Mouse (Mus musculus): ENCODE measurements around the gene Rag1. TPM values are rescaled to one million over a fixed set of nuclear protein-coding genes. Genes with fewer than 3 reads are reported as not detected.

Rag1 gene
- polyA plus RNA-seq, 1 experiment from 2014 or later, result 0.13 TPM

DNA sequence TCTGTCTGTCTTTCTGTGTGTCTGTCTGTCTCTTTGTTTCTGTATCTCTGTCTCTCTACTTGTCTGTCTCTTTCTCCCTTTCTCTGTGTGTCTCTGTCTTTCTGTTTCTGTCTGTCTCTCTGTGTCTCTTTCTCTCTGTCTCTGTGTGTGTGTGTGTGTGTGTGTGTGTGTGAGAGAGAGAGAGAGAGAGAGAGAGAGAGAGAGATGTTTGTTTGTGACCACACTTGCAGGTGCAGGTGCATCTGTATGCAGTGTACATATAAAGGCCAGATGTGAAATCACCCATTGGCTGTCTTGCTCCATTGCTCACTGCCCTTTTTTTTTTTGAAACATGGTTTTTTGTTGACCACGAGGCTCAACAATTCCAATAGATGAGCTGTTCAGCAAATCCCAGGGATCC, 1.1 kb upstream of the Rag1 start:
- Histone ChIP-seq H3K4me3 (ENCODE audit: low read depth, low read length) (no peak overlapping the region), H3K27ac (ENCODE audit: low read length) (no peak overlapping the region), H3K4me2 (ENCODE audit: low read length) (no peak overlapping the region), H3K4me1 (ENCODE audit: control insufficient read depth, insufficient read depth, low read length) (peaks cover 7% of the 10 kb centered on the region; the same call in 1 of the 2 replicates), H3K27me3 (ENCODE audit: control insufficient read depth, insufficient read depth, low read depth, low read length) (no peaks in the 10 kb centered on the region; the same call in 1 of the 2 replicates), H3K9ac (ENCODE audit: low read depth, low read length) (no peak overlapping the region), H3K36me3 (ENCODE audit: control insufficient read depth, insufficient read depth, low read length) (no peaks in the 10 kb centered on the region), H3K9me3 (replicated peaks; ENCODE audit: control insufficient read depth, low read length, poor library complexity, severe bottlenecking) (no peaks in the 10 kb centered on the region)
- no peak for ATAC-seq
- WGBS, result 76% methylated on average over 1 of the region's 1 CpGs

DNA sequence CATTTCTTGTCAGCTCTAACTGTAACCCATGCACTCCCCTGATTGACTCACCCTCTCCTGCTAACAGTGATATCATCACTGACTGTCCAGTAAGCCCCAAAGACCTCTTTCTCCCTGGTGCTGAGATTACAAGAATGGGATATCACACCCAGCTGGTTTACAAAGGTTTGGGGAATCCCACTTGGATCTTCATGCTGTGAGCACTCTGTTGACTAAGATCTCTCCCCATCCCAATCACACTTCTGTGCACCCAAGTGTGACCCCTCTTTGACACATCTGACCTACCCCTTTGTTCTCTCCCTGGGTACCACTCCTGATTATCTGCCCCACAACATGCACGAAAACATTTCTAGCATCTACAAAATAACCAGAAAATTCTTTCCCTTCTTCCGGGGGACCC, 940 bp downstream of the Rag1 start:
- peaks cover 7% of the 10 kb centered on the region; the same call in 1 of the 2 replicates for H3K4me1 ChIP-seq (ENCODE audit: control insufficient read depth, insufficient read depth, low read length)
- WGBS, result 44% methylated on average over 2 of the region's 2 CpGs
- H3K4me2 ChIP-seq (ENCODE audit: low read length), result no peak overlapping the region
- no peak overlapping the region for H3K27ac ChIP-seq (ENCODE audit: low read length)
- no peaks in the 10 kb centered on the region for H3K27me3 ChIP-seq (ENCODE audit: control insufficient read depth, insufficient read depth, low read depth, low read length)
- no peaks in the 10 kb centered on the region for H3K36me3 ChIP-seq (ENCODE audit: control insufficient read depth, insufficient read depth, low read length)
- no peaks in the 10 kb centered on the region for H3K9me3 ChIP-seq (replicated peaks; ENCODE audit: control insufficient read depth, low read length, poor library complexity, severe bottlenecking)
- no peak overlapping the region for H3K4me3 ChIP-seq (ENCODE audit: low read depth, low read length)
- no peak overlapping the region for H3K9ac ChIP-seq (ENCODE audit: low read depth, low read length)
- no peak for ATAC-seq

DNA sequence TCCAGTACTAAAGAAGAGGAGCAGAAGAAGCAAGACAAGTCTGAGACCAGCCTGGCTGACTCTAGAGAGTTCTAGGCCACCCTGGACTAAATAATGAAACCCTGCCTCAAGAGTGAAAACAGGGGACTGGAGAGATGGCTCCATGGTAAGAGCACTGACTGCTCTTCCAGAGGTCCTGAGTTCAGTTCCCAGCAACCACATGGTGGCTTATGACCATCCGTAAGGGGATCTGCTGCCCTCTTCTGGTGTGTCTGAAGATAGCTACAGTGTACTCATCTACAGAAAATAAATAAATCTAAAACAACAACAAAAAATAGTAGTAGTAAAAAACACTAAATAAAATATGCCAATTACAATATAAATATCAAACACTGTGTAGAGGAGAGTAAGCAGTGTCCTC, 3.5 kb downstream of the Rag1 start:
- H3K4me3 ChIP-seq (ENCODE audit: low read depth, low read length), result no peak overlapping the region
- H3K27me3 ChIP-seq (ENCODE audit: control insufficient read depth, insufficient read depth, low read depth, low read length), result no peaks in the 10 kb centered on the region
- H3K4me1 ChIP-seq (ENCODE audit: control insufficient read depth, insufficient read depth, low read length), result no peaks in the 10 kb centered on the region
- no peak overlapping the region for H3K27ac ChIP-seq (ENCODE audit: low read length)
- H3K9me3 ChIP-seq (replicated peaks; ENCODE audit: control insufficient read depth, low read length, poor library complexity, severe bottlenecking), result no peaks in the 10 kb centered on the region
- H3K36me3 ChIP-seq (ENCODE audit: control insufficient read depth, insufficient read depth, low read length), result no peaks in the 10 kb centered on the region
- no peak overlapping the region for H3K9ac ChIP-seq (ENCODE audit: low read depth, low read length)
- 100% methylated on average over 1 of the region's 1 CpGs for whole genome bisulfite sequencing
- ATAC-seq, result no peak
- H3K4me2 ChIP-seq (ENCODE audit: low read length), result no peak overlapping the region

DNA sequence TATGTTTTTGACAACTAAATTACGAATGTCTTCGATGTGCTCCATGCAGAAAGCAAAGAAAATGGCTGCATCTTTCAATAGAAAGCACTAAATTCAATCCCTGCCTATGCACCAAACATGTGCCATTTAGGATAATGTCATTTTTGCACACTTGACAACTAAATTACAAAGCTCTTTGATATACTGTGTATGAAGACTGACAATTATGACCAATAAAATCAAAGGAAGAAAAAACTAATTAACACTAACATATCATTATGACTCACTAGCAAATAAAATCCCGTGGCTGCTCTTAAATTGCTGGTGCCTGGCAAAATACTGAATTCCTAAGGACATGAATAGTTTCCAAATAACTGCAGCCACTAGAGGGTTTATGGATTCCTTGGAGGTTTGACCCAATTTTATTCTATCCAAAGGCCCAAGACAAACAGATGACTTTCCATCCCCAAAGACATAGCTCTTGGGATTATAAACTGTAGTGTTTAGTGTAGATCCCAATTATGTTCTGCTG, 9.4 kb downstream of the Rag1 start:
- Histone ChIP-seq H3K9me3 (replicated peaks; ENCODE audit: control insufficient read depth, low read length, poor library complexity, severe bottlenecking) (no peaks in the 10 kb centered on the region), H3K4me1 (ENCODE audit: control insufficient read depth, insufficient read depth, low read length) (no peaks in the 10 kb centered on the region), H3K4me2 (ENCODE audit: low read length) (no peak overlapping the region), H3K9ac (ENCODE audit: low read depth, low read length) (no peak overlapping the region), H3K36me3 (ENCODE audit: control insufficient read depth, insufficient read depth, low read length) (no peaks in the 10 kb centered on the region), H3K4me3 (ENCODE audit: low read depth, low read length) (no peak overlapping the region), H3K27ac (ENCODE audit: low read length) (no peak overlapping the region), H3K27me3 (ENCODE audit: control insufficient read depth, insufficient read depth, low read depth, low read length) (no peaks in the 10 kb centered on the region)
- no peak for ATAC-seq
- WGBS, result 73% methylated on average over 3 of the region's 3 CpGs

DNA sequence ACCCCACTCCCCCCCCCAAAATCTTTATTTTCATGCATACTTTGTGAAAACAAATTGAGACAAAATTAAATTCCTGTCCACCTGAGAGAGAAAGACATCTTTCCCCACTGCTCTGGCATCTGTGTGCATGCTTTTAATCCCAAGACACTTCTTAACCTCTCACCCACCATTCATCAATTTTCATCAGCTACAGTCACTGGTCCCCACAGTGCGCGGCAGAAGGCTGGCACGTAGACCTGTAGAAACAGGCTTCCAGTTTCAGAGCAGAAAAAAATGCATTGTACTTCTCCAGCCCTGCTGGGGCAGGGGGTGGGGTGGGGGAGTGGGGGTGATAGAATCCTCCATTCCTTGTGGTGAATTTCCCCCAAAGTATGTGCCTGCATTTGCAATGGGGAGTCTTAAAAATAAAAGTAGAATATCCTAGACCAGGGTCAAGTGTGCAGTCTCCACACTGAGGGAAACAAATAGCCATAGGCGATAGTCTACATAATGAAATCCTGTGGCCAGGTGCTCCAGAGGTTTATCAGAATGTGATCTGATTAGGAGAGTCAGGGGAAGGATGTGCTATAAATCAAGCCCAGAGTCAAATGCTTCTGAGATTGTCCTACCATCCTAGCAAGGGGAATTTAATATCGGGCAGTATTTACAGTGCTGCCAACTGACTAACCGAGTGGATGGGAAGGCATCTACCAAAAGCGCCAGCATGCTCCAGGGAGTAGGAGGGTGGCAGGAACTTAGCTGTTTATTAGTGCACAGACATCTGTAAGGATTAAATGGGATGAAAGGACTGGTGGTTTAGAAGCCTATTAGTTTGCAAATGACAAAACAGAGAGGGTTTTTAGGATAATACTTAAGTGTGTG, 10.1 kb downstream of the Rag1 start:
- Histone ChIP-seq H3K27ac (ENCODE audit: low read length) (no peak overlapping the region), H3K4me2 (ENCODE audit: low read length) (no peak overlapping the region), H3K9me3 (replicated peaks; ENCODE audit: control insufficient read depth, low read length, poor library complexity, severe bottlenecking) (no peaks in the 10 kb centered on the region), H3K27me3 (ENCODE audit: control insufficient read depth, insufficient read depth, low read depth, low read length) (no peaks in the 10 kb centered on the region), H3K9ac (ENCODE audit: low read depth, low read length) (no peak overlapping the region), H3K4me3 (ENCODE audit: low read depth, low read length) (no peak overlapping the region), H3K36me3 (ENCODE audit: control insufficient read depth, insufficient read depth, low read length) (no peaks in the 10 kb centered on the region), H3K4me1 (ENCODE audit: control insufficient read depth, insufficient read depth, low read length) (no peaks in the 10 kb centered on the region)
- peak; percentile 36; the same call in 1 of the 2 replicates for ATAC-seq
- 54% methylated on average over 7 of the region's 7 CpGs for WGBS

DNA sequence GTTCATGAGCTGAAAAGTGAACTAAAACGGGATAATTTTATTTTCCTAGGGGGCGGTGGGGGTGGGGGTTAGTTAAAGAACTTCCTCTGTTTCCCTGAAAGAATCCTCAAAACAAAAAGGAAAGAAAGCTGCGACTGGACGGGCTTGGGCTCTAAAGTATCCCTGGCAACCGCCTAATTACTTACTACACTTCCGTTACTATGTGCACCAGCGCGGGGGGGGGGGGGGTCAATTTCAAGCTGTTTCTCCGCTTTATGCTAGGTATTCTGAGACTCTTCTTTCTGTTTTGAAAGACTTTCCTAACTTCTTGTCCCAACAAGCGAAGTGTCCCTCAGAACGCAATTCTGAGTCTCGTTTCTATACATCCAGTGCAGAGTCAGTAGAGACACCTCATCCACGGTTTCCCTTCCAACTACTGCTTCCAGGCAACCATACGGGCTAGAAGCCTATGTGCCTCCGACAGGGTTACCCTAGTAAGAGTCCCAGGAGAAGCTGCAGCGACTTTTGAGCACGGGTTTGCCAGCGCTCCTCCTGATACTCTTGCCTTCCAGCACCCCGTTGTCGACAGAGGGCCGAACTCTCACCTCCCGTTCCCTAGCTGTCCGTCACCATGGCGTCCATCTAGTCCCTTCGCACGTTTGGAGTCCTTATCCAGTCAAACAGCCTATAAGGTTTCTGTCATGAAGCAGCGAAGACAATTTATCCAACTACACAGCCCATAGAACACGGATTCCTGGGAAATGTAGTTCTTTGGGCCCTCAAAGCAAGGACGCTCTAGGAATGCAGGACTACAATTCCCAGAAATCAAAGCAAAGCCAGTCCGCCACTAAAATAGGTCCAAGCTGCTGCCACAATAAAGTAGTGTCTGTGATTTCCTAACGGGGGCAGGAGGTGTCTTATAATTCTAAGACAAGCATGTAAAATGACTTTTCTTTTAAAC, 20.7 kb downstream of the Rag1 start:
- WGBS, result under 1% methylated on average over 31 of the region's 31 CpGs
- peak; percentile 100 for ATAC-seq
- H3K9me3 ChIP-seq (replicated peaks; ENCODE audit: control insufficient read depth, low read length, poor library complexity, severe bottlenecking), result no peaks in the 10 kb centered on the region
- no peaks in the 10 kb centered on the region for H3K27me3 ChIP-seq (ENCODE audit: control insufficient read depth, insufficient read depth, low read depth, low read length)
- peak overlapping the region; percentile 73 for H3K9ac ChIP-seq (ENCODE audit: low read depth, low read length)
- peak overlapping the region; percentile 79 for H3K4me2 ChIP-seq (ENCODE audit: low read length)
- H3K36me3 ChIP-seq (ENCODE audit: control insufficient read depth, insufficient read depth, low read length), result no peaks in the 10 kb centered on the region
- peaks cover 9% of the 10 kb centered on the region; the same call in 1 of the 2 replicates for H3K4me1 ChIP-seq (ENCODE audit: control insufficient read depth, insufficient read depth, low read length)
- H3K4me3 ChIP-seq (ENCODE audit: low read depth, low read length), result peak overlapping the region; percentile 67
- H3K27ac ChIP-seq (ENCODE audit: low read length), result peak overlapping the region; percentile 87

DNA sequence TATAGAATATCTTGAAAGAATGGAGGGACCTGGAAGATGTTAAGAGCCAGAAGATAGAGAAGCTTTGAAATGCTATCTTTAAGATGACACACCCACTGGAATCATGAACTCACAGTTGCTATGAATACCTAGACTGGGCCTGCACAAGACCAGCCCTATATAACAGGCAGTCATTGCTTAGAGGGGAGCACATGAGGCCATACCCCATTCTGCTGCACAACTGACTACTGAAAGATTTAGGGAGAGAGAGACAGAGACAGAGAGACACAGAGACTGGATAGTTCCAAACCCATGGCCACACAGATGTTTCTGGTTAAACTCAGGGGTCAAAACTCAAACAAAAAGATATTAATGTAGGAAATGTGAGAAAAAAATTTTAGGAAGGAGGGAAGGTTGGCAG, 22.1 kb downstream of the Rag1 start:
- H3K9ac ChIP-seq (ENCODE audit: low read depth, low read length), result no peak overlapping the region
- H3K4me2 ChIP-seq (ENCODE audit: low read length), result no peak overlapping the region
- no peak overlapping the region for H3K27ac ChIP-seq (ENCODE audit: low read length)
- no peak for ATAC-seq
- H3K36me3 ChIP-seq (ENCODE audit: control insufficient read depth, insufficient read depth, low read length), result no peaks in the 10 kb centered on the region
- no peak overlapping the region for H3K4me3 ChIP-seq (ENCODE audit: low read depth, low read length)
- H3K9me3 ChIP-seq (replicated peaks; ENCODE audit: control insufficient read depth, low read length, poor library complexity, severe bottlenecking), result no peaks in the 10 kb centered on the region
- no peaks in the 10 kb centered on the region for H3K27me3 ChIP-seq (ENCODE audit: control insufficient read depth, insufficient read depth, low read depth, low read length)
- peaks cover 9% of the 10 kb centered on the region; the same call in 1 of the 2 replicates for H3K4me1 ChIP-seq (ENCODE audit: control insufficient read depth, insufficient read depth, low read length)

DNA sequence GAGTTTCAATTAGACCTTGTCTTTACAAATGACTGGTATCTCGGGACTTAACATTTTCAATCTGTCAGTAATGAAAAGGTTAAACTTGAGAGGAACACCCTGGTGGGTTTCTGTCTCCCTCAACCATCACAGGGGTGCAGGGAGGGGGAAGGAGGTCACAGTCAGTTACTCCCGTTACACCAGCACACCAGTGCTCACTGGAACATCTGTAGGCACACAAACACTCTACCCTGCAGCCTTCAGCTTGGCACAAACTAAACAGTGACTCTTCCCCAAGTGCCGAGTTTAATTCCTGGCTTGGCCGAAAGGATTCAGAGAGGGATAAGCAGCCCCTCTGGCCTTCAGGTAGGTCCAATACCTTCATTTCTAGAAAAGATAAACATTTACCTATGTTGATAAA, 24.8 kb downstream of the Rag1 start, which contains the start of gene Rag2:
Gene Rag2, plus strand, starts transcription at position 193 of the 400 bp plus-strand sequence.
- H3K4me3 ChIP-seq (ENCODE audit: low read depth, low read length), result no peak within 1 kb of the TSS
- WGBS, result 62% methylated on average over 4 of the region's 4 CpGs
- H3K9me3 ChIP-seq (replicated peaks; ENCODE audit: control insufficient read depth, low read length, poor library complexity, severe bottlenecking), result no peaks in the 10 kb centered on the region
- H3K9ac ChIP-seq (ENCODE audit: low read depth, low read length), result no peak within 1 kb of the TSS
- H3K4me2 ChIP-seq (ENCODE audit: low read length), result no peak within 1 kb of the TSS
- no peaks in the 10 kb centered on the region for H3K27me3 ChIP-seq (ENCODE audit: control insufficient read depth, insufficient read depth, low read depth, low read length)
- peaks cover 9% of the 10 kb centered on the region; the same call in 1 of the 2 replicates for H3K4me1 ChIP-seq (ENCODE audit: control insufficient read depth, insufficient read depth, low read length)
- no peak for ATAC-seq
- no peaks in the 10 kb centered on the region for H3K36me3 ChIP-seq (ENCODE audit: control insufficient read depth, insufficient read depth, low read length)
- H3K27ac ChIP-seq (ENCODE audit: low read length), result no peak within 1 kb of the TSS
